Mouse (Mus musculus): ENCODE data around the gene Setdb1. TPM values are rescaled to one million over a fixed set of nuclear protein-coding genes. Genes with fewer than 3 reads are reported as not detected.
A peak's percentile ranks its signal among the peaks of the same experiment; 100 is the strongest.

Setdb1 gene
- polyA plus RNA-seq, 1 experiment from 2014 or later: 60.9 TPM

DNA sequence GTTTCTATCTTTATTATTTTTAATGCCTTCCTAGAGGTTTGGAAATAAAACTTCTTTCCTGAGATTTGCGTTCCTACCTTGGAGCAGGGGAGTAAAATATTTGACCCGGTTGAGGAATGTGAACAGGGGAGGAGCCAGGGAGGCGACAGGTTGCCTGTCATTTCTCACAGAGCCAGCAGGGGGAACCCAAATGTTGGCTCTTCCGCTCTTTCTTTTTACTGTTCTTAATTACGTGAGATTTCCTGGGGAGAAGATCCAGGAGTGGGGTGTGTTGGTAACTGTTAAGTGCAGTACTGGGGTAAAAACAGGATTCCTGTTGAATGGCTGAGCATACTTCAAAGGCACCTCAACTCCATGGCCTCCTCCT is 60.9 kb downstream of the Setdb1 start:
- WGBS: 20% methylated on average over 5 of the region's 5 CpGs
- peak; percentile 91 for DNase-seq (ENCODE audit: low spot score, missing footprints)
- Histone ChIP-seq H3K4me2 (no peak overlapping the region), H3K4me3 (ENCODE audit: low read depth, low read length) (no peak overlapping the region), H3K9me3 (ENCODE audit: control insufficient read depth, low read length) (no peaks in the 10 kb centered on the region), H3K36me3 (ENCODE audit: control insufficient read depth, insufficient read depth, low read length) (peaks cover 7% of the 10 kb centered on the region; the same call in 1 of the 2 replicates), H3K27me3 (ENCODE audit: control insufficient read depth, insufficient read depth, low read length) (no peaks in the 10 kb centered on the region), H3K4me1 (ENCODE audit: control insufficient read depth, insufficient read depth, low read length) (no peaks in the 10 kb centered on the region), H3K9ac (ENCODE audit: low read length) (no peak overlapping the region), H3K27ac (ENCODE audit: low read depth, low read length) (no peak overlapping the region)
- no peak for ATAC-seq (ENCODE audit: low FRiP score)

DNA sequence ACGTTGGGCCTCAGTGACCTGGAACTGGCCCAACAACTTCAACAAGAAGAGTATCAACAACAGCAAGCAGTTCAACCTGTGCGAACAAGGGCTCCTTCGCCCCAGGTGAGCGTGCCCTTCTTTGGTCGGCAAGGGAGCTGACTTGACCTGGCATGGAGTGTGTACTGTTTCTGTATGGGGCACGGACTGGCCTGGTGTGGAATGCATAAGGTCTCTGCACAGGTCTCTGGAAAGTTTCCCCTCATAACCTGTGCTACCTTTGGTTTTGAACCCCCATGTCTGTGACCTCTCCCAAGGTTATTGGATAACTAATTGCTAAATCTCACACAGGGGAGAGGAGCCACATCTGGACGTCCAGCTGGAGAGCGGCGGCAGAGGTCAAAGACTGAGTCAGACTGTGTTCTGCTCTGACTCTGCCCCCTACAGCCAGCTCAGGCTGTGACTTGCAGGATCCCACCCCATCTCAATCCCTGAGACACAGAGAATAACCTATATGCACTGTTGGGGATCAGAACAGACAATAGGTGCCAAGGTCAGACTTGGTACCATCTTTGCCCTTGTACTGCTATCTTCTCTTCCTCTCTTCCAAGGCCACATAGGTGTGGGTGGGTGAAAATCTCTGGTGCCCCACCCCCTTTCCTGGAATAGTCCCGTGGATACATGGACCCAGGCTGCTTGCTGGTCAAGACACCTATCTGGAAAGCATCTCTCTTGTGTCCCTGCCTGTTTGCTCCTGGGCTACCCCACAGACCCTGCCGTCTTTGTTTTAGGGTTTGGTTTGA is 61.5 kb downstream of the Setdb1 start:
- Histone ChIP-seq H3K4me2 (no peak overlapping the region), H3K4me3 (ENCODE audit: low read depth, low read length) (no peak overlapping the region), H3K27me3 (ENCODE audit: control insufficient read depth, insufficient read depth, low read length) (no peaks in the 10 kb centered on the region), H3K36me3 (ENCODE audit: control insufficient read depth, insufficient read depth, low read length) (peaks cover 7% of the 10 kb centered on the region; the same call in 1 of the 2 replicates), H3K27ac (ENCODE audit: low read depth, low read length) (no peak overlapping the region), H3K9me3 (ENCODE audit: control insufficient read depth, low read length) (no peaks in the 10 kb centered on the region), H3K4me1 (ENCODE audit: control insufficient read depth, insufficient read depth, low read length) (no peaks in the 10 kb centered on the region), H3K9ac (ENCODE audit: low read length) (no peak overlapping the region)
- no peak for DNase-seq (ENCODE audit: low spot score, missing footprints)
- ATAC-seq (ENCODE audit: low FRiP score): no peak
- WGBS: 82% methylated on average over 11 of the region's 11 CpGs

DNA sequence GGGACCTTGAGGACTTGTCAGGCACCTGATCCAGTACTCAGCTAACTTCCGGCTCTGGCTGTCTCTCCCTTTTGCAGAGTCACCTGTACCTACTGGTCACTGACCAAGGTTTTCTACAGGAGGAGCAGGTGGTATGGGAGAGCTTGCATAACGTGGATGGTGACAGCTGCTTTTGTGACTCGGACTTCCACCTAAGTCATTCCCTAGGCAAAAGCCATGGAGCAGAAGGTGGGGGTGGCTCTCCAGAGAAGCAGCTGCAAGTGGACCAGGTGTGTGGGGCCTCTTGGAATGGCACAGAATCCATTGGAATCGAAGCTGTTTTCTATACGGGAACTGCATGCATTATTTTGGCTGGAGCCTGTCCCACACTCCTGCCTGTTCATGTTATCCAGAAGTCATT is 62.3 kb downstream of the Setdb1 start:
- Histone ChIP-seq H3K4me3 (ENCODE audit: low read depth, low read length) (no peak overlapping the region), H3K27me3 (ENCODE audit: control insufficient read depth, insufficient read depth, low read length) (no peaks in the 10 kb centered on the region), H3K4me1 (ENCODE audit: control insufficient read depth, insufficient read depth, low read length) (no peaks in the 10 kb centered on the region), H3K4me2 (no peak overlapping the region), H3K36me3 (ENCODE audit: control insufficient read depth, insufficient read depth, low read length) (peaks cover 7% of the 10 kb centered on the region; the same call in 1 of the 2 replicates), H3K9ac (ENCODE audit: low read length) (no peak overlapping the region), H3K27ac (ENCODE audit: low read depth, low read length) (no peak overlapping the region), H3K9me3 (ENCODE audit: control insufficient read depth, low read length) (no peaks in the 10 kb centered on the region)
- 88% methylated on average over 5 of the region's 5 CpGs for WGBS
- ATAC-seq (ENCODE audit: low FRiP score) (no peak), DNase-seq (ENCODE audit: low spot score, missing footprints) (no peak)

DNA sequence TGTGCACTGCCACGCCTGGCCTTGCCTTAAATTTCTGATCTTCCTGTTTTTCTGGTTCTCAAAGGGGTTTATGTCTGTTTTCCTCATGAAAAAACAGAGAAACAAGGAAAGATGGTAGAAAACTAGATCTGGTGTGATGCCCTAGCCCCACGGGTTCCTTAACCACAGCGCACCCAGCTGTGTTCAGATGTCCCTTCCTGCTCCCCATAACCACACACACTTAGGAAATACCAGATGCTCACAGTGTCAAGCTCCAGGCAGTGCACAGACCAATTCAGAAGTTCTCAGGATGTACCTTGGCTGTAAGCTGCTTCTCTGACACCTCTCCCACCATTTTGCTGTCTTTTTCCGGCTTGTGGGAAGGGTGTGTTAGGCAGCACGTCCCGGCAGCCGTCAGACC is 62.7 kb downstream of the Setdb1 start:
- DNase-seq (ENCODE audit: low spot score, missing footprints): no peak
- Histone ChIP-seq H3K9ac (ENCODE audit: low read length) (no peak overlapping the region), H3K4me3 (ENCODE audit: low read depth, low read length) (no peak overlapping the region), H3K9me3 (ENCODE audit: control insufficient read depth, low read length) (no peaks in the 10 kb centered on the region), H3K4me1 (ENCODE audit: control insufficient read depth, insufficient read depth, low read length) (no peaks in the 10 kb centered on the region), H3K27me3 (ENCODE audit: control insufficient read depth, insufficient read depth, low read length) (no peaks in the 10 kb centered on the region), H3K4me2 (no peak overlapping the region), H3K36me3 (ENCODE audit: control insufficient read depth, insufficient read depth, low read length) (peaks cover 7% of the 10 kb centered on the region; the same call in 1 of the 2 replicates), H3K27ac (ENCODE audit: low read depth, low read length) (no peak overlapping the region)
- no peak for ATAC-seq (ENCODE audit: low FRiP score)
- 91% methylated on average over 7 of the region's 7 CpGs for WGBS

DNA sequence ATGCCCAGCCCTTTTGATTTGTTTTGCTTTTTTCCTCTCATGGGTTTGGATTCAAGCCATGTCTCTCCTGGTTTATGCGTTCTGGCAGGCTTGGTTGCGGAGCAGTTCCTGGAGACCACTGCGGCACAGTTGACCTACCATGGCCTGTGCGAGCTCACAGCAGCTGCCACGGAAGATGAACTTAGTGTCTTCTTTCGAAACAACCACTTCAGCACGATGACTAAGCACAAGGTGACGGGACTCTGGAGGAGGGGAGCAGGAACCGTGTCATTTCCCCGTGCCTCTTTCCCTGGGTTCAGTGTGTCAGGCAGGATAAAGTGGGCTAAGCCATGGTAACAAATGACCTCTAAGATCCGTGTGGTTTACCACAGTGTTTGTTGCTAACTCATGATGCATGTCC is 63.5 kb downstream of the Setdb1 start:
- Histone ChIP-seq H3K36me3 (ENCODE audit: control insufficient read depth, insufficient read depth, low read length) (peaks cover 7% of the 10 kb centered on the region; the same call in 1 of the 2 replicates), H3K27me3 (ENCODE audit: control insufficient read depth, insufficient read depth, low read length) (no peaks in the 10 kb centered on the region), H3K27ac (ENCODE audit: low read depth, low read length) (no peak overlapping the region), H3K9me3 (ENCODE audit: control insufficient read depth, low read length) (no peaks in the 10 kb centered on the region), H3K4me2 (no peak overlapping the region), H3K9ac (ENCODE audit: low read length) (no peak overlapping the region), H3K4me1 (ENCODE audit: control insufficient read depth, insufficient read depth, low read length) (no peaks in the 10 kb centered on the region), H3K4me3 (ENCODE audit: low read depth, low read length) (no peak overlapping the region)
- DNase-seq (ENCODE audit: low spot score, missing footprints) (no peak), ATAC-seq (ENCODE audit: low FRiP score) (no peak)
- 88% methylated on average over 11 of the region's 11 CpGs for WGBS

DNA sequence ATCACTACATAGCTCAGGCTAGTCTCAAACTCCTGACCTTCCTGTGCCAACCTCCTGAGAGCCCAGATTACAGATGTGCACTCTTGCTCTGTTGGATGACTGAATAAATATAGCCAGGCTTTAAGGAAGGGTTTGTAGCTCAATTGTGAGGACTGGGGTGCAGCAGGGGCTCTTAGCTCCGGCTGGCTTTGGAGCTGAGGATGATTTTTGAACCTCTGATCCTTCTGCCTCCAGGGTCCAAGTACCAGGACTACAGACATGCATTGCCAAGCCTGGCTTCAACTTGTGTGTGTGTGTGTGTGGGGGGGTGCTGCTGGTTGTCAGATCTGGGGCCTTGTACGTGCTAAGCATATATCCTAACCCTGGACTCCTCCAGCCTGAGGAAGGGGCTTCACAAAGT is 64.1 kb downstream of the Setdb1 start:
- DNase-seq (ENCODE audit: low spot score, missing footprints) (peak; percentile 26), ATAC-seq (ENCODE audit: low FRiP score) (no peak)
- Histone ChIP-seq H3K9me3 (ENCODE audit: control insufficient read depth, low read length) (no peaks in the 10 kb centered on the region), H3K36me3 (ENCODE audit: control insufficient read depth, insufficient read depth, low read length) (peaks cover 7% of the 10 kb centered on the region; the same call in 1 of the 2 replicates), H3K27ac (ENCODE audit: low read depth, low read length) (no peak overlapping the region), H3K27me3 (ENCODE audit: control insufficient read depth, insufficient read depth, low read length) (no peaks in the 10 kb centered on the region), H3K4me1 (ENCODE audit: control insufficient read depth, insufficient read depth, low read length) (no peaks in the 10 kb centered on the region), H3K9ac (ENCODE audit: low read length) (no peak overlapping the region), H3K4me2 (no peak overlapping the region), H3K4me3 (ENCODE audit: low read depth, low read length) (no peak overlapping the region)
- WGBS: 86% methylated on average over 2 of the region's 2 CpGs

DNA sequence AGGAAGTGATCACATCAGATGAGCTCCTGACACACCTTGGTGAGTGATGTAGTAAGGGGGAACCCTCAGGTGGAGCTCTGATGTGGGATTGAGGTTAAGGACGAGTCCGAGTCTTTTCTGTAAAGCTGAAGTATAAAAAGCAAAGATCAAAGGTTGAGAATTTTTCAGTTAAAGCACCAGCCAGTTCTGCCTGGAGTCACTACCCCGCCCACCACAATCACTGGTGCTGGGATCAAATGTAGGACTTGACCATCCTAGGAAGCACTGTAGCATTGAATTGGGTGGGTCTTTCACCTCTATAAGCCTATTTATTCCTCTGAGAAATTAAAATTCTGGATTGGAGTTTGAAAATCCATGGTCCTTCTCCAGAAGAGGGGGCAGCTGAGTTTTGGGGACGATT is 66.0 kb downstream of the Setdb1 start:
- Histone ChIP-seq H3K4me3 (ENCODE audit: low read depth, low read length) (no peak overlapping the region), H3K27me3 (ENCODE audit: control insufficient read depth, insufficient read depth, low read length) (no peaks in the 10 kb centered on the region), H3K9ac (ENCODE audit: low read length) (no peak overlapping the region), H3K4me1 (ENCODE audit: control insufficient read depth, insufficient read depth, low read length) (no peaks in the 10 kb centered on the region), H3K4me2 (no peak overlapping the region), H3K27ac (ENCODE audit: low read depth, low read length) (no peak overlapping the region), H3K36me3 (ENCODE audit: control insufficient read depth, insufficient read depth, low read length) (peaks cover 7% of the 10 kb centered on the region; the same call in 1 of the 2 replicates), H3K9me3 (ENCODE audit: control insufficient read depth, low read length) (no peaks in the 10 kb centered on the region)
- 90% methylated on average over 4 of the region's 4 CpGs for WGBS
- DNase-seq (ENCODE audit: low spot score, missing footprints): peak; percentile 31
- no peak for ATAC-seq (ENCODE audit: low FRiP score)

DNA sequence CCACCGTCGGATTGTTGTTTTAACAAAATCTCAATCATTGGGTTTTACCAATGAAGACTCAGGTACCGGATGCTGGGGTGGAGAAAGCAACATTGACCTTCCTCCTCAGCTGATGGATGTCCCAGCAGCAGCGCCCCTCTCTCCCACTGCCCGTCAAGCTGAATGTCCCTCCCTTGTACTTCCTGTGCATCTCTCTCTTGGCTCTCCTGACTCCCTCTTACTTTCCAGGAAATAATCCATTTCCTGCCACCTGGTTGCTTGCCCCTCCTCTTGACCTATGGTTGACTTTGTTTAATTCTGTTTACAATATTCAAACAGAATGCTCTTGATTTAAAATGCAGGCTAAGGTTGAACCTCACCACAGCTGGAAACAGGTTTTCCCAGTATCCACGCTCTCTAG is 66.8 kb downstream of the Setdb1 start:
- peak; percentile 65 for DNase-seq (ENCODE audit: low spot score, missing footprints)
- peaks cover 5% of the 10 kb centered on the region; the same call in 1 of the 2 replicates for H3K36me3 ChIP-seq (ENCODE audit: control insufficient read depth, insufficient read depth, low read length)
- 76% methylated on average over 6 of the region's 6 CpGs for WGBS

DNA sequence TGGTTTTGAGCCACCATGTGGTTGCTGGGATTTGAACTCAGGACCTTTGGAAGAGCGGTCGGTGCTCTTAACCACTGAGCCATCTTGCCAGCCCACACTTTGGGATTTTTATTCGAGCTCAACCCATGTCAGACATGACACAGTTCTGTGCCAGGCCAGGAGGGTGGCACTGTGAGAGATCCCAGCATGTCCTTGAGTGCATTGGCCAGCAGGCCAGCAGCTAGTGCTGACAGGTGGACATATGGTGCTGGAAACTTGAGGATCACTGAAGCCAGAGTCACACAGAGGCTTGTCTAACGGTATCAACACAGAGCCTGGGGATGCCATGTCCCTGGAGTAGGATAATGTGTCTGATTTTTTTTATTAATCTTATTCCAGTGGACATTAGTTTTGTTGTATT is 67.6 kb downstream of the Setdb1 start:
- no peaks in the 10 kb centered on the region for H3K4me1 ChIP-seq (ENCODE audit: control insufficient read depth, insufficient read depth, low read length)
- peaks cover 5% of the 10 kb centered on the region; the same call in 1 of the 2 replicates for H3K36me3 ChIP-seq (ENCODE audit: control insufficient read depth, insufficient read depth, low read length)
- no peaks in the 10 kb centered on the region for H3K9me3 ChIP-seq (ENCODE audit: control insufficient read depth, low read length)
- H3K9ac ChIP-seq (ENCODE audit: low read length): no peak overlapping the region
- DNase-seq (ENCODE audit: low spot score, missing footprints): peak; percentile 51
- no peak overlapping the region for H3K4me3 ChIP-seq (ENCODE audit: low read depth, low read length)
- no peak for ATAC-seq (ENCODE audit: low FRiP score)
- no peaks in the 10 kb centered on the region for H3K27me3 ChIP-seq (ENCODE audit: control insufficient read depth, insufficient read depth, low read length)
- H3K27ac ChIP-seq (ENCODE audit: low read depth, low read length): no peak overlapping the region
- 92% methylated on average over 4 of the region's 4 CpGs for WGBS
- H3K4me2 ChIP-seq: no peak overlapping the region

More for the DNA sequence above, 66.8 kb downstream of the Setdb1 start:
- Histone ChIP-seq H3K27me3 (ENCODE audit: control insufficient read depth, insufficient read depth, low read length) (no peaks in the 10 kb centered on the region), H3K27ac (ENCODE audit: low read depth, low read length) (no peak overlapping the region), H3K9ac (ENCODE audit: low read length) (no peak overlapping the region), H3K4me2 (no peak overlapping the region), H3K9me3 (ENCODE audit: control insufficient read depth, low read length) (no peaks in the 10 kb centered on the region), H3K4me1 (ENCODE audit: control insufficient read depth, insufficient read depth, low read length) (no peaks in the 10 kb centered on the region), H3K4me3 (ENCODE audit: low read depth, low read length) (no peak overlapping the region)
- no peak for ATAC-seq (ENCODE audit: low FRiP score)

Measured in midbrain, embryonic 11.5 days (tissue).